Mouse (Mus musculus): ENCODE results near the gene Ppme1. TPM values are rescaled to one million over a fixed set of nuclear protein-coding genes. Genes with fewer than 3 reads are reported as not detected.

Ppme1 gene
- total and polyA plus RNA-seq, 3 experiments = 29.5 to 74.0 TPM; not detected in 1

DNA sequence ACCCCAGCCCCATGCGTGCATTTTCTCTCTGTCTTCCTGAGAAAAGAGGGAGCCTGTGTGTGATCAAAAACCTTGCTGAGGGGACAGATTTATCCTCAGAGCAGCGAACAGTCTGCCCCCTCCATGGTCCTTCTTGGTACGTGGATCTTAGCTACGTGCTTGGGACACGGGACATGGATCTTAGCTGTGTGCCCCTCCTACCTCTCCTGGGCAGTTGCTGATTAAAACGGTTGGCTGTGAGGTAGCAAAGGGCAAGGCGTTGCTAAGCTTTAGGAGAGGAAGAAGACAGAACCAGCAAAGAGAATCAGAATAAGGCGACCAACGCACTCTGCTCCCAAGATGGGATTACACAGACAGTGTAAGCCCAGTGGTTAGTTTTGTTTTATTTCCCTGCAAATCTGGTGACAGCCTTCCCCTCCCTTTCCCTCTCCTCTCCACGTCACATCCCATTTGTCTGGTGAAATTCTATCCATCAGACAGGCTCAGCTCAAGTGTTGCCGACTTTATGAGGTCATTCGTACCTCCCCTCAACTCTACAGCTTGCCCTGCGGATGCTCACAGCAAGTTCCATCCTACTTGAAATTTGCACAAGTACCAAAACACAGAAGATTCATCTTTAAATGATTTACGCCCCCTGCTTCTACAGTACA, 73.1 kb downstream of the Ppme1 start:
- Histone ChIP-seq H3K79me2 (ENCODE audit: control insufficient read depth, insufficient read depth, low read length, poor library complexity) (no peaks in the 10 kb centered on the region), H3K4me1 (ENCODE audit: control insufficient read depth in 1 of 2, insufficient read depth in 2 of 2, low read length in 2 of 2) (no peaks in the 10 kb centered on the region), H3K9ac (ENCODE audit: control insufficient read depth, low read depth, low read length, poor library complexity, severe bottlenecking) (no peak overlapping the region), H3K9me3 (replicated peaks; ENCODE audit: insufficient read depth, low read length) (no peaks in the 10 kb centered on the region), H3K27ac (ENCODE audit: control insufficient read depth, low read depth, low read length) (no peak overlapping the region), H3K36me3 (ENCODE audit: control insufficient read depth in 1 of 2, insufficient read depth in 2 of 2, low read length in 2 of 2) (no peaks in the 10 kb centered on the region), H3K27me3 (ENCODE audit: control insufficient read depth in 1 of 2, insufficient read depth in 2 of 2, low read length in 2 of 2) (no peaks in the 10 kb centered on the region; a peak in 1 of 4 replicates), H3K4me3 (ENCODE audit: control insufficient read depth in 1 of 2, insufficient read depth in 1 of 2, low read depth in 2 of 2, low read length in 2 of 2) (no peak overlapping the region)
- TF ChIP-seq MYC (IDR thresholded peaks at IDR 0.05; ENCODE audit: low read depth, low read length) (no peak), POLR2AphosphoS5 (IDR thresholded peaks at IDR 0.05; ENCODE audit: borderline replicate concordance, low read depth, low read length) (no peak), JUND (IDR thresholded peaks at IDR 0.05; ENCODE audit: low read depth, low read length) (no peak), KAT2A (conservative IDR thresholded peaks at IDR 0.05; ENCODE audit: low read depth, low read length) (no peak), POLR2AphosphoS2 (IDR thresholded peaks at IDR 0.05; ENCODE audit: low read length) (no peak), MXI1 (IDR thresholded peaks at IDR 0.05; ENCODE audit: low read depth, low read length) (no peak), ETS1 (IDR thresholded peaks at IDR 0.05; ENCODE audit: low read depth, low read length) (no peak), POLR2A (IDR thresholded peaks at IDR 0.05; ENCODE audit: control insufficient read depth in 1 of 2, insufficient read depth in 1 of 2, low read depth in 1 of 2, low read length in 2 of 2, poor library complexity in 1 of 2) (no peak)
- DNase-seq (ENCODE audit: low read depth, low spot score) = no peak

DNA sequence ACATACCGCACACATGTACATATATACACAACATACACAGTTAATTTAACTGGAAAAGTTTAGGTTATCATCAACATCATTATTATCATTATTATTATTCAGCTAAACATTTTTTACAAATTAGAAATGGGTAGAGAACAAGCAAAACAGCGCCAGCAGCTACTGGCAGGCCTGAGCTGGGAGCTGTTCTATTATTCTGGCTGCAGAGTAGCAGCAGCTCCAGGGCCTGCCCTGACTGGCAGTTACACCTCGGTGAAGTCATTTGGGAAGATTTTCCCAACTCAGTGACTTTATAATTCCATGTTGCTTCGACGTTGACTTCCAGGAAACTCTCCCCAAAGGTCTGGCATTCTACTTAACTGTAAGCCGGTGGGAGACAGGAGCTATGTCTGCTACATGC, 75.4 kb downstream of the Ppme1 start:
- Histone ChIP-seq H3K27me3 (ENCODE audit: control insufficient read depth in 1 of 2, insufficient read depth in 2 of 2, low read length in 2 of 2) (no peaks in the 10 kb centered on the region; a peak in 1 of 4 replicates), H3K36me3 (ENCODE audit: control insufficient read depth in 1 of 2, insufficient read depth in 2 of 2, low read length in 2 of 2) (no peaks in the 10 kb centered on the region), H3K9me3 (replicated peaks; ENCODE audit: insufficient read depth, low read length) (no peaks in the 10 kb centered on the region), H3K27ac (ENCODE audit: control insufficient read depth, low read depth, low read length) (no peak overlapping the region), H3K79me2 (ENCODE audit: control insufficient read depth, insufficient read depth, low read length, poor library complexity) (no peaks in the 10 kb centered on the region), H3K4me3 (ENCODE audit: control insufficient read depth in 1 of 2, insufficient read depth in 1 of 2, low read depth in 2 of 2, low read length in 2 of 2) (no peak overlapping the region), H3K4me1 (ENCODE audit: control insufficient read depth in 1 of 2, insufficient read depth in 2 of 2, low read length in 2 of 2) (no peaks in the 10 kb centered on the region), H3K9ac (ENCODE audit: control insufficient read depth, low read depth, low read length, poor library complexity, severe bottlenecking) (no peak overlapping the region)
- TF ChIP-seq TCF12 (IDR thresholded peaks at IDR 0.05; ENCODE audit: low read depth, low read length) = no peak
- no peak for TF ChIP-seq CHD1 (IDR thresholded peaks at IDR 0.05; ENCODE audit: low read depth, low read length)
- TF ChIP-seq MXI1 (IDR thresholded peaks at IDR 0.05; ENCODE audit: low read depth, low read length) = no peak
- no peak for TF ChIP-seq NELFE (IDR thresholded peaks at IDR 0.05; ENCODE audit: low read depth, low read length)
- TF ChIP-seq HCFC1 (IDR thresholded peaks at IDR 0.05; ENCODE audit: low read depth, low read length) = no peak
- no peak for TF ChIP-seq CHD2 (IDR thresholded peaks at IDR 0.05; ENCODE audit: low read length)
- no peak for TF ChIP-seq MAFK (IDR thresholded peaks at IDR 0.05; ENCODE audit: borderline replicate concordance, low read depth, low read length)
- no peak for TF ChIP-seq MAZ (IDR thresholded peaks at IDR 0.05; ENCODE audit: low read depth, low read length)
- TF ChIP-seq ZC3H11A (IDR thresholded peaks at IDR 0.05; ENCODE audit: low read depth, low read length) = no peak
- TF ChIP-seq E2F4 (IDR thresholded peaks at IDR 0.05; ENCODE audit: borderline replicate concordance, low read depth, low read length) = no peak
- TF ChIP-seq MYC (IDR thresholded peaks at IDR 0.05; ENCODE audit: low read depth, low read length) = no peak
- TF ChIP-seq EP300 (IDR thresholded peaks at IDR 0.05; ENCODE audit: low read depth in 1 of 2, low read length in 2 of 2) = no peak
- no peak for TF ChIP-seq ETS1 (IDR thresholded peaks at IDR 0.05; ENCODE audit: low read depth, low read length)
- no peak for TF ChIP-seq UBTF (IDR thresholded peaks at IDR 0.05; ENCODE audit: borderline replicate concordance, insufficient read depth, low read depth, low read length)
- DNase-seq (ENCODE audit: low read depth, low spot score) = no peak

All from MEL (cell line).